Mouse (Mus musculus): ENCODE data around the gene Cd5l. TPM values are rescaled to one million over a fixed set of nuclear protein-coding genes. Genes with fewer than 3 reads are reported as not detected.

The Cd5l gene
- polyA plus RNA-seq, 1 experiment = 0.12 TPM

DNA sequence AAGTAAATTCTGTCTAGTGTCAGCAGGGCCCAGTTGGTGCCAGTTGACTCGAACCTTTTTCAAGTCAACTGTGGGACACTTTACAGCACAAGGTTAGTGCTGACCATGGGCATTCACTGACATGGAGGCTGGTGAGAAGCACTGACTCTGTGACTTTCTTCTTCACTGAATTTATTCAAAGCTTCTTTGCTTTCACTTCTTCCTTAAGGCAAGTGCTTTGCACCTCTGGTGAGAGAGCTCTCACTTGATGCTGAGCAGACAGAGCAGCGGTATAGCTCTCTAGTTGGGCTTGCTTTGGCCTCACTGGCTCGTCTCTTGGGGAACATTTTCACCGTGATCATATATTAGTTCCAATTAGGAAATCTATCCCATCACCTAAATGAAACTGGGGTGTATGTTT lies 42.2 kb downstream of the Cd5l start:
- WGBS = 80% methylated on average over 4 of the region's 4 CpGs
- no peak for DNase-seq (ENCODE audit: low read depth, low spot score)

GRCm38 (mm10) chr3:87401321-87401720 lies 43.6 kb downstream of the Cd5l start:
- 54% methylated on average over 5 of the region's 5 CpGs for WGBS

DNA sequence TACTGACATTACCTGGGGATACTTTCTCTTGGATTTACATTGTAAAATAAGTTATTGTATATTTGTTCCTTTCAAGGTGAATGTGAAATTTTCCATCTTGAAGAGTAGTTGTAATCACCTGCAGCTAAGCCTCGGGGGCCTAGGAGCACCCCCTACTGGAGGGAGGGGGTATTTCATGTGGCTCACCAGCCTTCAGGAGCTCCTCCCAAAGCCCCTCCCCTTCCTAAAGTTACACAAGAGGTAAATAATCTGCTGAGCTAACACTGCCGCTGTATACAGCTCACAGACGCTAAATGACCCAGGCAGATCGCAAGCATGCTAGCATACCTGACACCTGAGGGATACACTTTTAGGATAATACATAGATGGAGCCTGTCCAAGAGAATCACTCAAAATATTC lies 50.5 kb downstream of the Cd5l start:
- DNase-seq (ENCODE audit: low read depth, low spot score) = no peak
- 10% methylated on average over 4 of the region's 4 CpGs for WGBS

More at GRCm38 (mm10) chr3:87401321-87401720, 43.6 kb downstream of the Cd5l start:
- no peak for DNase-seq (ENCODE audit: low read depth, low spot score)

- WGBS = 87% methylated on average over 4 of the region's 4 CpGs
- DNase-seq (ENCODE audit: low read depth, low spot score) = no peak
These were observed 51.7 kb downstream of the Cd5l start for GRCm38 (mm10) chr3:87409196-87409935.

DNA sequence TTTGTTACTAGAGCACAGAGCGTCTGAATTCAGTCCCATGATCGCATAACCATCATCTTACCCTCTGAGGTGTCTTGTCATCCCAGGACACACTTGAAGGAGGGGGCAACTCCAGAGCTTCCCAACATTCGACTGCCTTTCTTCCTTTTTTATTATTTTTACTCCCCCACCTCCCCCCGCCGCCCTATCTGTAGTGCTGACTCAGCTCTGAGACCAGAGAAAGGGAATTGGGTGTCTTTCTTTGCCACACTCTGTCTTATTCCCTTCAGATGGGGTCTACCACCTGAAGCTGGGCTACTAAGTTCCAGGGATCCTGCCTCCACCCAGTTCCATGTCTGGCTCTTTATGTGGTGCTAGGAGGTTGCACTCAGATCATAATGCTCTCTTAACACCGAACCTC lies 52.9 kb downstream of the Cd5l start:
- WGBS = 79% methylated on average over 6 of the region's 6 CpGs
- no peak for DNase-seq (ENCODE audit: low read depth, low spot score)

GRCm38 (mm10) chr3:87411150-87411549 lies 53.5 kb downstream of the Cd5l start:
- 9% methylated on average over 12 of the region's 12 CpGs for WGBS
- peak; percentile 16 for DNase-seq (ENCODE audit: low read depth, low spot score)

- 70% methylated on average over 1 of the region's 1 CpGs for WGBS
- no peak for DNase-seq (ENCODE audit: low read depth, low spot score)
These were observed 63.0 kb downstream of the Cd5l start for GRCm38 (mm10) chr3:87420645-87421044.

Other genes starting within 250 kb of the Cd5l start
- 3.2 and 4.6 TPM in 2 replicates for gene Kirrel, start 183.1 kb upstream of the Cd5l start, polyA plus RNA-seq (2012; rRNA removed)
- 0.85 and 1.3 TPM in 2 replicates for gene Fcrls, start 94.1 kb upstream of the Cd5l start, polyA plus RNA-seq (2012; rRNA removed)
- gene Fcrl1, start 18.5 kb downstream of the Cd5l start, polyA plus RNA-seq (2012; rRNA removed) = 4.2 and 5.2 TPM in 2 replicates
- 0.23 and 0.52 TPM in 2 replicates for gene Fcrl5, start 77.9 kb downstream of the Cd5l start, polyA plus RNA-seq (2012; rRNA removed)
- gene Etv3, start 167.5 kb downstream of the Cd5l start, polyA plus RNA-seq (2012; rRNA removed) = 13.1 and 25.2 TPM in 2 replicates